Mouse (Mus musculus): ENCODE measurements around the gene Coro1c. TPM values are rescaled to one million over a fixed set of nuclear protein-coding genes. Genes with fewer than 3 reads are reported as not detected.

Coro1c gene
- polyA plus RNA-seq, 1 experiment from 2014 or later, result 72.7 TPM

- peaks cover 38% of the 10 kb centered on the region for H3K36me3 ChIP-seq
- WGBS, result 71% methylated on average over 23 of the region's 23 CpGs
- no peak overlapping the region for H3K4me3 ChIP-seq
- no peaks in the 10 kb centered on the region for H3K27me3 ChIP-seq
- H3K4me1 ChIP-seq (replicated peaks), result no peaks in the 10 kb centered on the region; the same call in none of the 2 replicates
- H3K4me2 ChIP-seq, result no peak overlapping the region
- H3K27ac ChIP-seq, result no peak overlapping the region
- ATAC-seq (replicated peaks; ENCODE audit: insufficient number of reproducible peaks, insufficient read depth, low FRiP score, low read depth), result no peak
- no peak overlapping the region for H3K9ac ChIP-seq
- no peaks in the 10 kb centered on the region for H3K9me3 ChIP-seq (replicated peaks)
Observed at GRCm38 (mm10) chr5:113841243-113842225, 67.0 kb downstream of the Coro1c start.

- H3K36me3 ChIP-seq, result peaks cover 28% of the 10 kb centered on the region
Observed at GRCm38 (mm10) chr5:113840443-113840842, 68.1 kb downstream of the Coro1c start.

GRCm38 (mm10) chr5:113836961-113837360, 71.6 kb downstream of the Coro1c start:
- Histone ChIP-seq H3K36me3 (peaks cover 4% of the 10 kb centered on the region; the same call in 1 of the 2 replicates), H3K9me3 (replicated peaks) (no peaks in the 10 kb centered on the region), H3K4me1 (replicated peaks) (no peaks in the 10 kb centered on the region; the same call in 1 of the 2 replicates), H3K4me2 (no peak overlapping the region), H3K27me3 (no peaks in the 10 kb centered on the region), H3K4me3 (no peak overlapping the region), H3K27ac (no peak overlapping the region), H3K9ac (no peak overlapping the region)
- WGBS, result 77% methylated on average over 10 of the region's 10 CpGs
- no peak for ATAC-seq (replicated peaks; ENCODE audit: insufficient number of reproducible peaks, insufficient read depth, low FRiP score, low read depth)

More at GRCm38 (mm10) chr5:113840443-113840842, 68.1 kb downstream of the Coro1c start:
- H3K27me3 ChIP-seq, result no peaks in the 10 kb centered on the region
- no peak overlapping the region for H3K4me3 ChIP-seq
- no peak for ATAC-seq (replicated peaks; ENCODE audit: insufficient number of reproducible peaks, insufficient read depth, low FRiP score, low read depth)
- H3K27ac ChIP-seq, result no peak overlapping the region
- WGBS, result 81% methylated on average over 4 of the region's 4 CpGs
- H3K9ac ChIP-seq, result no peak overlapping the region
- no peak overlapping the region for H3K4me2 ChIP-seq
- no peaks in the 10 kb centered on the region for H3K9me3 ChIP-seq (replicated peaks)
- no peaks in the 10 kb centered on the region; the same call in none of the 2 replicates for H3K4me1 ChIP-seq (replicated peaks)

- H3K9ac ChIP-seq, result no peak overlapping the region
- H3K36me3 ChIP-seq, result no peaks in the 10 kb centered on the region
- WGBS, result 50% methylated on average over 16 of the region's 16 CpGs
- no peaks in the 10 kb centered on the region for H3K9me3 ChIP-seq (replicated peaks)
- H3K4me3 ChIP-seq, result no peak overlapping the region
- no peak overlapping the region for H3K4me2 ChIP-seq
- H3K4me1 ChIP-seq (replicated peaks), result no peaks in the 10 kb centered on the region
- no peak for ATAC-seq (replicated peaks; ENCODE audit: insufficient number of reproducible peaks, insufficient read depth, low FRiP score, low read depth)
- no peak overlapping the region for H3K27ac ChIP-seq
- H3K27me3 ChIP-seq, result no peaks in the 10 kb centered on the region
Observed at GRCm38 (mm10) chr5:113833316-113833947, 75.1 kb downstream of the Coro1c start.

GRCm38 (mm10) chr5:113832490-113832901, 76.1 kb downstream of the Coro1c start, which contains the start of gene Selplg:
Gene Selplg, minus strand, starts transcription at chr5:113832644.
- WGBS, result 50% methylated on average over 8 of the region's 8 CpGs
- Histone ChIP-seq H3K27me3 (no peaks in the 10 kb centered on the region), H3K9ac (no peak within 1 kb of the TSS), H3K4me2 (no peak within 1 kb of the TSS), H3K4me1 (replicated peaks) (no peaks in the 10 kb centered on the region), H3K27ac (no peak within 1 kb of the TSS), H3K36me3 (no peaks in the 10 kb centered on the region), H3K9me3 (replicated peaks) (no peaks in the 10 kb centered on the region), H3K4me3 (peak within 1 kb of the TSS; percentile 5; the same call in 1 of the 2 replicates)
- no peak for ATAC-seq (replicated peaks; ENCODE audit: insufficient number of reproducible peaks, insufficient read depth, low FRiP score, low read depth)

GRCm38 (mm10) chr5:113831741-113832140, 76.8 kb downstream of the Coro1c start:
- no peaks in the 10 kb centered on the region for H3K9me3 ChIP-seq (replicated peaks)
- H3K27me3 ChIP-seq, result no peaks in the 10 kb centered on the region
- no peak overlapping the region for H3K27ac ChIP-seq
- ATAC-seq (replicated peaks; ENCODE audit: insufficient number of reproducible peaks, insufficient read depth, low FRiP score, low read depth), result no peak
- H3K4me1 ChIP-seq (replicated peaks), result no peaks in the 10 kb centered on the region
- 53% methylated on average over 3 of the region's 3 CpGs for WGBS
- H3K4me2 ChIP-seq, result no peak overlapping the region
- peak overlapping the region; percentile 5; the same call in 1 of the 2 replicates for H3K4me3 ChIP-seq
- H3K9ac ChIP-seq, result no peak overlapping the region
- H3K36me3 ChIP-seq, result no peaks in the 10 kb centered on the region

- no peaks in the 10 kb centered on the region for H3K36me3 ChIP-seq
- WGBS, result 76% methylated on average over 5 of the region's 5 CpGs
- ATAC-seq (replicated peaks; ENCODE audit: insufficient number of reproducible peaks, insufficient read depth, low FRiP score, low read depth), result no peak
Observed at GRCm38 (mm10) chr5:113830796-113831195, 77.8 kb downstream of the Coro1c start.

GRCm38 (mm10) chr5:113830292-113830643, 78.3 kb downstream of the Coro1c start:
- no peaks in the 10 kb centered on the region for H3K9me3 ChIP-seq (replicated peaks)
- H3K27me3 ChIP-seq, result no peaks in the 10 kb centered on the region
- H3K4me3 ChIP-seq, result peak overlapping the region; percentile 30
- no peaks in the 10 kb centered on the region for H3K4me1 ChIP-seq (replicated peaks)
- WGBS, result 38% methylated on average over 10 of the region's 10 CpGs
- H3K27ac ChIP-seq, result no peak overlapping the region
- ATAC-seq (replicated peaks; ENCODE audit: insufficient number of reproducible peaks, insufficient read depth, low FRiP score, low read depth), result no peak
- H3K9ac ChIP-seq, result no peak overlapping the region
- H3K36me3 ChIP-seq, result no peaks in the 10 kb centered on the region
- no peak overlapping the region for H3K4me2 ChIP-seq

More at GRCm38 (mm10) chr5:113830796-113831195, 77.8 kb downstream of the Coro1c start:
- Histone ChIP-seq H3K9me3 (replicated peaks) (no peaks in the 10 kb centered on the region), H3K4me1 (replicated peaks) (no peaks in the 10 kb centered on the region), H3K4me2 (no peak overlapping the region), H3K4me3 (no peak overlapping the region), H3K27me3 (no peaks in the 10 kb centered on the region), H3K9ac (no peak overlapping the region), H3K27ac (no peak overlapping the region)

GRCm38 (mm10) chr5:113829566-113830291, 78.8 kb downstream of the Coro1c start:
- H3K36me3 ChIP-seq, result no peaks in the 10 kb centered on the region
- no peaks in the 10 kb centered on the region for H3K9me3 ChIP-seq (replicated peaks)
- H3K9ac ChIP-seq, result no peak overlapping the region
- H3K27me3 ChIP-seq, result no peaks in the 10 kb centered on the region
- no peak overlapping the region; the same call in 1 of the 2 replicates for H3K27ac ChIP-seq
- no peak overlapping the region for H3K4me2 ChIP-seq
- no peak for ATAC-seq (replicated peaks; ENCODE audit: insufficient number of reproducible peaks, insufficient read depth, low FRiP score, low read depth)
- WGBS, result 67% methylated on average over 7 of the region's 7 CpGs
- no peaks in the 10 kb centered on the region for H3K4me1 ChIP-seq (replicated peaks)
- H3K4me3 ChIP-seq, result peak overlapping the region; percentile 30

- H3K9me3 ChIP-seq (replicated peaks), result no peaks in the 10 kb centered on the region
- no peaks in the 10 kb centered on the region for H3K27me3 ChIP-seq
- no peaks in the 10 kb centered on the region for H3K4me1 ChIP-seq (replicated peaks)
- H3K4me3 ChIP-seq, result peak overlapping the region; percentile 20; the same call in 1 of the 2 replicates
- no peak overlapping the region for H3K9ac ChIP-seq
- H3K4me2 ChIP-seq, result 0 out of 2 replicates have a peak overlapping the region, but pooled peaks have one; percentile 1
- WGBS, result 69% methylated on average over 7 of the region's 7 CpGs
- no peaks in the 10 kb centered on the region for H3K36me3 ChIP-seq
- H3K27ac ChIP-seq, result no peak overlapping the region
- ATAC-seq (replicated peaks; ENCODE audit: insufficient number of reproducible peaks, insufficient read depth, low FRiP score, low read depth), result no peak
Observed at GRCm38 (mm10) chr5:113828481-113828880, 80.1 kb downstream of the Coro1c start.

GRCm38 (mm10) chr5:113827991-113828411, 80.6 kb downstream of the Coro1c start:
- no peak overlapping the region for H3K9ac ChIP-seq
- H3K4me1 ChIP-seq (replicated peaks), result no peaks in the 10 kb centered on the region
- no peak for ATAC-seq (replicated peaks; ENCODE audit: insufficient number of reproducible peaks, insufficient read depth, low FRiP score, low read depth)
- H3K27me3 ChIP-seq, result no peaks in the 10 kb centered on the region
- H3K27ac ChIP-seq, result no peak overlapping the region
- H3K9me3 ChIP-seq (replicated peaks), result no peaks in the 10 kb centered on the region
- WGBS, result 40% methylated on average over 4 of the region's 4 CpGs
- H3K4me3 ChIP-seq, result peak overlapping the region; percentile 20; the same call in 1 of the 2 replicates
- no peaks in the 10 kb centered on the region for H3K36me3 ChIP-seq
- 0 out of 2 replicates have a peak overlapping the region, but pooled peaks have one; percentile 1 for H3K4me2 ChIP-seq

Data from heart, embryonic 15.5 days (tissue).